Mouse (Mus musculus) retina, postnatal 7 days (tissue): ENCODE data around the gene Irf4.

Experiments
- DNase-seq: peaks from one replicate; pipeline ENCODE4 v3.0.0-alpha.2; 2012; ENCODE audit warnings: low read depth, low spot score

The Irf4 gene

GRCm38 (mm10) chr13:30801886-30802285, 52.9 kb downstream of the Irf4 start:
- no peak for DNase-seq

- DNase-seq: no peak
These were observed 53.4 kb downstream of the Irf4 start for GRCm38 (mm10) chr13:30802336-30802955.

- no peak for DNase-seq
These were observed 60.2 kb downstream of the Irf4 start for GRCm38 (mm10) chr13:30809240-30809639.

- DNase-seq: no peak
These were observed 64.4 kb downstream of the Irf4 start for GRCm38 (mm10) chr13:30813464-30813863.

- DNase-seq: no peak
These were observed 65.2 kb downstream of the Irf4 start for GRCm38 (mm10) chr13:30814256-30814655.
